Mouse (Mus musculus) cerebellum, postnatal 36 days (tissue): ENCODE data around the gene Wfikkn1.
A peak's percentile ranks its signal among the peaks of the same experiment; 100 is the strongest.
"Not testable (repeated sequence)": the region's sequence is repeated elsewhere in the genome, so short reads cannot be mapped to it uniquely, and the experiment has no call there.

Experiments used
- DNase-seq, 2 experiments: peaks; one replicate each; pipeline ENCODE4 v3.0.0; 2021 to 2022; ENCODE audit warnings: mixed read lengths in 2 of 2

Wfikkn1 gene

DNA sequence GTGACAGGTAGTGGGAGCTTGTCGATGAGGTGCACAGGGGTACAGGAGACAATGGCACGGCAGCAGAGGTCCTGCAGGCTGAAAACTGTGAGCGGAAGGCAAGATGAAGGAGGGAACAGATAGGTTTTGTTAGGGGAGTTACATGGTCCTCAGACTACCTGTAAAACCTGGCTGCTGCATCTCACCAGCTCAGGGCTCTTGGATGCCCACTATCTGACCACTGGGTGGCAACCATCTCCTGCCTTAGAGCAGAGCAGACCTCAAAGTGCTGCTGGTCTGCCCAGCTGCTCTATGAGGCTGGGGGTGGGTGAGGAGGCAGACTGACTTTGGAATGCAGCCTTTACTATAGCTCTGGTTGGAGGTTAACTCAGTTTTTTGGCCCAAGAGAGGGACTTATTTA is 3.2 kb upstream of the Wfikkn1 start:
- no peak for DNase-seq

DNA sequence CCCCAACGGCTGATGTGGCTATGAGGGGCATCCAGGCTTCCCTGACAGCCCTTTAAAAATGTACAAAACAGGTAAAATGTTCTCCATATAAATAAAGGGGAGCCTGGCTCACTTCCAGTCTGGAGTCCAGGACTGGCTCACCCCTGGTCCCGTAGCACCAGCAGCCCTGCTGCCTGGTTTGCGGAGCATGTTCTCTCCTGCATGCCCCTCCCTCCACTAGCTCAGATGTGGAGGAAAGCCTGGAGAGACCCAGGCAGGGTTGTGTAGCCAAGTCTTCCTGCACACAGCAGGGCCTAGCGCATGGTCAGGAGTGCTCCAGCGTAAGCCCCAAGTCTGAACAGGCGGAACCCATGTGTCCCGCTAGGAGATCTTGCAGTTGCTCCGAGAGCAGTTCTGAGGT is 2.6 kb upstream of the Wfikkn1 start:
- no peak for DNase-seq

DNA sequence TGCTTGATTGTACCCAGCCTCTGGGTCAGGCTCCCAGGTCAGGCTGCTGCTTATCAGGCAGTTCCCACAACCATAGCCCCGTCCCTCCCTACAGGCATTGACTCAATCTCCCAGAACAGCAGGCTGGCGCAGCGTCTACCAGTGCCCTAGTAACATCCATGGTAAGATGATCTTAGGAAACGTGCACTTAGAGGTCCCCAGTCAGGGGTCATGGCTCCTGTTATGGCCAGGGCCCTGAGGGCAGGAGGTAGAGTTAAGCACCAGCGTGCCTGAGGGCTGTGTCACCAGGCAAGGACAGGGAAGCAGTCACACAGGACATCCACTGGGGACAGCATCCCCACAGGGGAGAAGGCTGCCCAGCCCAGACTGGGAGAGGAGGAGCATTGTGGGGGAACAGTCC is 1.6 kb upstream of the Wfikkn1 start:
- DNase-seq, result no peak

DNA sequence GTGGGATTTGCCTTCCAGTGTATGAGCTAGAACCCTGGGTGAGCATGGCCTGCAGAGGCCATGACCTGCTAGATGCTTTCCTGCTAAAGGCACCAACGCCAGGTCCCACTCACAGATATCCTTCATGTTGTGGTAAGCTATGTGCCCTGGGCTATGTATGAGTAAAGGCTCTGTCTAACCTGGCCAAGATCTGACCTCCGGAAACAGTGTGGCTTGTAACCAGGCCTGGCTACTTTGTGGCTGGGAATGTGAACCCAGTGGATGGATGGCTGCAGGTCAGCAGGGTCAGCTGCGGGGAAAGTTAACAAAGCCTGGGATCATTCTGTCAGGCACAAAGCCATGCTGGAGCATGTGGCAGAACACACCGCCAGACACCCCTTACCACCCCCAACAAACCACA is 1.0 kb upstream of the Wfikkn1 start:
- DNase-seq, result no peak

DNA sequence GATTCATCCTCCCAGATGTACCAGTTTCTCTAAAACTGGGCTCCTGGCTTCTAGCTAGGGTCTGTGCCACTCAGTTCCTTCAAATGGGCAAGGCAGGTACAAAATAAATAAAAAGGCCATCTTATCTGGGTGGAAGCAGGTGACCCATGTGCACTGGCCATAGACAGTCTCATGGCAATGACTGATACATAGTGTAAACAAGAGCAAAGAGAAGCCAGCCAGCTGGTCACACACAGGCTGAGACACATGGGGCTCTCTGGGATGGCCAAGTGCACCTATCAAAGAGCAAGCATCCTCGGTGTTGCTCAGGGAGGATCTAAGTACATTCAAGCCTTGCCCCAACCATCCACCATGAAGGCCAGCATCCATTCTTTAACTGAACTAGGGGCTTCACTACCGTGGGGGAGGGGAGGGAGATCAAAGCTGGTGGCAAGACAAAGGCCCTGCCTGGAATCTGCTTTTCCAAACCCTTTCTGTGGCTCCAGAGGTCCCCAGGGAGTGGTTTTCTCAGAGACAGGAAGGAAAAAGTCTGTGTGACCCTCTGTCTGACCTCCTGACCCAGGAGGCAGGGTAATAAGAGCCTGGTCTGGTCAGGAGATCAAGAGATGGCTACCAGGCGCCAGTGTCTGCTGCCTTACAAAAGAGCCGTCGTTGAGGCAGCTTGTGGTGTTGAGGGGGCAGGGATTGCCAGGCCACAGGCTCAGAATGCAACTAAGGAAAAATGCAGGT is 419 bp upstream of the Wfikkn1 start:
- no peak for DNase-seq

DNA sequence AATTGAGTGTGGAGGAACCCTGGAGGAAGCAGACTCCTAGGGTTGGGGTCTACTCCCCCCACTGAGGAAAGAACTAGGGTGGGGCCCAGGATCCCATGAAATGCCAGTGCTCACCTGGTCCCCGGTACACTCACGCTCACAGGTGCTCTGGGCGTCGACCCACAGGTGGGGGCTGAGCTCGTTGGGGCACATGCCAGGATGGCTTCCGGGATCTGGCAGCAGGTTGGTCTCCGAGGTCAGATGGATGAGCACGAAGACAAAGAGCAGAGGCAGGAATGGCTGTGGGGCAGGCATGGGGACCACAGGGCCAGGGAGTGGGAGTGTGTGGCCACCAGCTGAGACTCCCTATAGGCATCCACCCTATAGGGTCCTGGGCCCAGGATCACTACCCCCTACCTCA is 908 bp downstream of the Wfikkn1 start:
- no peak for DNase-seq

DNA sequence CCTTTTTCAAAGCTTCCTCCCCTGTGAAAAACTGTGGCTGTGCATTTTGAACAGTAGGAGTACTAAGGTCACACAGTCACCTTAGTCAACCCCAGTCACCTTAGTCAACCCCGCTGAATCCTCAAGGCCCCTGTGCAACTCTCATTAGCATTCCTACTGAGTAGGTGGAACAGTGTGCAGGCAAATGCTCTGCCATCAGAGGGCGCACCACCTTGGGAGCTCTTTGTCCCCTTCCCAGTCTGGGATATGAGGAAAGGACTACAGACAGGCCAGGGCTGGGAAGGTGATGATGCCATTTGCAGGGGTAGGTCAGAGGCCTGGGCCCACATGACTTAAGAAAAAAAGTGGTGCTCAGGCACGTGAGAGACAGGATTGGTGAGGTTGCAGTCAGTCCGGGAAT is 1.4 kb downstream of the Wfikkn1 start:
- DNase-seq, result peak in 1 of 2 experiments; percentile 48

DNA sequence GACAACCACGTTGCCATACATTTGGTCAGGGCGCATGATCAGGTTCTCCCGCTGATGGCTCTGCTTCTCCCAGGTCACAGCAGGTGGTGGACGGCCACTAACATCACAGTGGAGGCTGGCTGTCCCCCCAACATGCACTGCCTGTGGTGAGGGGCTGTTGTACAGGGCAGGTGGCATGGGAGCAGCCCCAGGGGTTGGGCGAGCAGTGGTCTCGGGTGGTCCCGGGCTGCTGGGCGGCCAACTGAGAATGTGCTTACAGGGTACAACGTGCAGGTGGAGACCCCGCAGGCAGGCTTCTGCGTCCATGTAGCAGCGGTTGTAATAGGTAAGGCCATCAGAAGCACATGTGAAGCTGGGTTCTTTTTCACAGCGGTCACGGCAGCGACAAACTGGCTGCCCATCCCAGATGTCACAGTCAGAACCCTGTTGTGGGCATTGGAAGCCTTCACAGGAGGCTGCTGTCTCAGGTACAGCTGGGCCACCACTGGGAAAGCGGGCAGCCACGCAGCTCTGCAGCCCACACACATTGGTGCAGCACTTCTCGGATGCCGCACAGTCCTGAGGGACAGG is 2.0 kb downstream of the Wfikkn1 start:
- DNase-seq, result no peak

DNA sequence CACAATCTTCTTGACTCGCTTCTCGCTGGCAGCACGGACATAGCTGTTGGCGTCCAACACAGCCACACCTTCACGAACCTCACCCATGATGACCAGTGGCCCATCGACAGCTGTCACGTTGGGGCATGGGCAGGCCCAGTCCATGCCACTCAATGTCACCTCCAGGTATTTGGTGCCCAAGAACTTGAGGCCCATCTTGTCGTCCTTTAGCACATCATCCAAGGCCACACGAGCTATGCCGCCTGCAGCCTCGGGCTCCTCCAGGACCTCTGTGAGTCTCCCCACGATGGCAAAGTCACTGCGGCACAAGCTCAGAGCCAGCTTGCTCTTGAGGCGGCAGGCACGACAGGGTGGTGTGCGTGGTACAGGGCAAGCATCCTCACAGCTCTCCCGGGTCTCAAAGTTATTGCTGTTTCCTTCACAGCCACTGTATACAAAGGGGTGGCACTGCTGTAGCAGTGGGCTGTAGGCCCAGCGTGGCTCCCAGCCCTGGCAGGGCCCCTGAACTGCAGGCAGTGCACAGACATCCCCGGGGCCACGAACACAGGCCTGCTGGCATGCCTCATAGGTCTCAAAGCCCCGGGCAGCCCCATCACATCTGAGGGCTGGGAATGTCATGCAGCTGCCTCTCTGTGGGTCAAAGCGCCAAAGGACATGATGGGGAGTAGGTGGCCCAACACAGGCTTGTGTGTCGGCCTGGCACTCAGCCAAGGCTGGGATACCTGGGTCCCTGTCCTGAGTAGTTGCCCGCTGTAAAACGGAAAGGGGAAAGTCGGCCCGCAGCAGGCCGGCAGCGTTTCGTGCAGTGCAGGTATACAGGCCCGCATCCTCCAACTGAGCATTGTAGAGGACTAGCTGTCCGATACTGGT is 2.7 kb downstream of the Wfikkn1 start:
- no peak for DNase-seq

DNA sequence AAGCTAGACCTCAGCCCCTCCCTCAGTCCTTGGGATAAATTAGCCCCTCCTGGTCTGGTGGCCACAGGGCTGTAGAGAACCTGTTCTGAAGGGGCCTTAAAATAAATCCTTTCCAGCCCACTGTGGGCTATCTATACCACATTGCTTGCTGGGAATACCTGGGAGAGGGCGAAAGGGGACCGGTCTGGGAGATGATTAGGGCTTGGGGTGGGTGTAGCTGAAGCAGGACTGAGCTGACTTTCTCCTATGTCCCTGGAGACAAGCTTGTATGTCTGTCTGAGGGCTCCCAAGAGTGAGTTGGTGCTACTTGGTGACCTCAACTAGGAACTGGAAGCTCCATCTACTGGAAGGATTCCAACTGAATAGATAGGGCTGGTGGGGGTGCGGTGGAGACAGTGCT is 3.6 kb downstream of the Wfikkn1 start:
- DNase-seq, result no peak

DNA sequence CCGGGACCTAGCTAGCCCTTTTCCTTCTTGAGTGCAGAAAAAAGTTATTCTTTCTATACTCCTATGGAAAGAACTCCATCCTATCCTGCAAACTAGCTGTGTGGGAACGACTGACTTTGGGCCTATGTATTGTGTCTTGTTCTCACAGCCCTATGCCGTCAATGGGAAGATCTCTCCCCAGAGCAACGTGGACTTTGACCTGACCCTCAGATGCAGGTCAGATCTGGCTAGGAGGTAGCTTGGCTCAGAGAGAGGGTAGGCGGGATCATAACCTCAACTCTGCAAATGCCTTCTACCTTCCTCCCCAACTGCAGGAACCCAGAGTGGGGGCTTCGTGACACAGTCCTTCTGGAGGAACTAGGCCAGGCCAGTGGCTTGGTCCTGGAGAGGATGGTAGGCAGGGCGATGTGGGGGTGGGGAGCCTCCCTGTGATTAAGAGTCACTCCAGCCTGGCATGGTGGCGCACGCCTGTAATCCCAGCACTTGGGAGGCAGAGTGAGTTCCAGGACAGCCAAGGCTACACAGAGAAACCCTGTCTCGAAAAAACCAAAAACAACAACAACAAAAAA is 4.2 kb downstream of the Wfikkn1 start:
- DNase-seq, result no peak

DNA sequence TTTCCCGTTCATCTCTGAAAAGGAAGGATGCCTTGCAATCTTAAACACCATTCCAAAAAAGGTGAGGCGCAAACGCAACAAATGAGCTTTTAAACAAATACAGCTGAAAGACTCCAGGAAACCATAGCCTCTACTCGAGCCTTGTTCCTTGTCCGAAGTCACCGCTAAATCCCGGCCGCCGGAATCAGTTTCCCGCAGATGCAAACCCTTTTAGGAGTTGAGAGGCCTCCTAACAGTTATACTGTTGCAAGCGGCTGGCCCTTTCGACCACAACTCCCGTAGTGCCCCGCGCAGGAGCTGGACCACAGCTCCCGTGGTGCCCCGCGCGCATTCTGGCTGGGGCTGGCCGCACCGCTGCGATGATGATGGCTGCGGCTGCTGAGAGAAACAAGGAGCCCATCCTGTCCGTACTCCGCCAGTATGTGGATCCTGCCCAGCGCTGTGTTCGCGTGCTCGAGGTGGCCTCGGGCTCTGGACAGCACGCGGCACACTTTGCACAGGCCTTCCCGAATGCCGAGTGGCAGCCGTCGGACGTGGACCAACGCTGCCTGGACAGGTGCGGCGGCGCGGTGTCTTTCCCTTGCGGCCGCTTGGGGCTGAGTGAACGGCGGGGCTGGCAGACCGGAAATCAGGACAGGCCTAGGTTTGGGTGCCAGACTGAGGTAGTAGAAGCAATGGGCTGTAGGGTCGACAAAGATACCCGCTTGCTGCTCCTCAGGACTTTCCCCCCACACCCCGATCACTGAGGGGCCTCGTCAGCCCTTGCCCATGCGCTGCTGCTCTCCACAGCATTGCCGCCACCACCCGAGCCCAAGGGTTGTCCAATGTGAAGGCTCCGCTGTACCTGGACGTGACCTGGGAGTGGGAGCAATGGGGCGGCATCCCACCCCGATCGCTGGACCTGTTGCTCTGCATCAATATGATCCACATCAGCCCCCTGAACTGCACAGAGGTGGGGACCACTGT is 5.2 kb downstream of the Wfikkn1 start:
- peak; percentile 91 to 92 for DNase-seq

DNA sequence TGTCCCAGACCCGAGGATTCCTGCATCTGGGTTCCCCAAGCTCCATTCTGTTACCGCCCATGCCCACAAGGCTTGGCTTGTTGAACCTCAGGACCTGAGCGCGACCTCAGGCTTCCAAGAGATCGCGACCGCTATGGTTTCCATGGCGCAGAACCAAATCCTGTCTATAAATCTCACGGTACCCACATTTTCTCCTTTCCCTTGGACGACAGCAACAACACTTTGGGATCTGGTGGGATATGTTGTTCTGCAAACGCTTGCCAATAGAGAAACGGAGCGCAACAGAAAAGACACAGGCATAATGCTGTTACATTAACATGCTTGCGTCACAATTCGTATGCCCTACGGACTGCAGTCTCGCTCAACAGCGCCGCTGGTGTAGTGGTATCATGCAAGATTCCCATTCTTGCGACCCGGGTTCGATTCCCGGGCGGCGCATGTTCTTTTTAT is 5.9 kb downstream of the Wfikkn1 start, which contains the start of gene Mettl26:
Gene Mettl26, plus strand, starts transcription at position 354 of the 450 bp plus-strand sequence.
- peak; percentile 91 to 98 for DNase-seq

DNA sequence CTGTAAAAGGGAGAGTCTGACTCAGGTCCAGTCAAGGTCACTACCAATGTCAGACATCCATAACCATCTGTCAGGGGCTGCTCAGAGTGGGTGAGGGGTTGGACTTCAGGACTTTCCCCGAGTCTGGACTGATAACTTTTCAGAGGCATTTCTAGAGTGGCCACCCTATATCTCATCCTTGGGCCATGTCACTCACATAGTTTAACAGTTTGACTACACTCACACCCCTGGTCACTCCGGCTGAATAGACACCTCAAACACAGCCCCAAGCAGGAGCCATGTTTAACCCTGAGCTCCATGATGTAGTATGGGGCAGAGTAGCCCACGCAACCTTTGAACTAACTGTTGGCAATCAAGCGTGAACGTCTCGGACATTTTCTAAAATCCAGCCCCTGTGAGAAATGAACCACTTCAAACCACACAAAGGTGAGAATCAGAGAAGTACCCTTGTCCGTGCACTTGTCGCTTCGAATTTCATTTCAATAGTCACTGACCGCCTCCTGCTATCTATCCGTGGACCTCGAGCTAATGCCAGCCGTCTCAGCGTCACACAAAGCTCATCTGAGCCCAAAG is 6.4 kb downstream of the Wfikkn1 start:
- DNase-seq, result no peak

DNA sequence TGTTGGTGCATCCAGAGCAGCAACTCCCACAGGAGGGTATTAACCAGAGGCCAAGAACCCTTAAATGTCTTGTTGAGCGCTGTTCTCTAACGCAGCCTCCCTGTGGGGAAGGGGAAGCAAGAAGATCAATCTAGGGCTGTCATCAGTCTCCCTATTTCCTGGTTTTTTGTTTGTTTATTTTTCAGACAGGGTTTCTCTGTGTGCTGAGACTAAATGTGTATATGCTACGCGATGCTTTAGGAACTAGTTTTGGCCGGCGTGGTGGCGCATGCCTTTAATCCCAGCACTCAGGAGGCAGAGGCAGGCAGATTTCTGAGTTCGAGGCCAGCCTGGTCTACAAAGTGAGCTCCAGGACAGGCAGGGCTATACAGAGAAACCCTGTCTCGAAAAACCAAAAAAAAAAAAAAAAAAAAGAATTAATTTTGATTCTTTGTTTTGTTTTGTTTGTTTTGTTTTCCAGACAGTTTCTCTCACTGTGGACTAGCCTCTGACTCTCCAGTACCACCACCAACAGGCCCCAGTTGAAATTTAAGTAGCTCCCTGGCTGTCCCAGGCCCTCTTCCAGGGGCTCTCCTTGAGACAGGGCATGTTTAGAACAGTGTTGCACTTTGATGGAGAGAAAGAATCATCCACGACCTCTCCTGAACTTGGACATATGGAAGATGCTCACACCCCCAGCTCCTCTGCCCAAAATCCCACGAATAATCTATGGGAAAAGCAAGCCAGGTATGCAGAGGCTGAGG is 7.1 kb downstream of the Wfikkn1 start:
- no peak for DNase-seq

DNA sequence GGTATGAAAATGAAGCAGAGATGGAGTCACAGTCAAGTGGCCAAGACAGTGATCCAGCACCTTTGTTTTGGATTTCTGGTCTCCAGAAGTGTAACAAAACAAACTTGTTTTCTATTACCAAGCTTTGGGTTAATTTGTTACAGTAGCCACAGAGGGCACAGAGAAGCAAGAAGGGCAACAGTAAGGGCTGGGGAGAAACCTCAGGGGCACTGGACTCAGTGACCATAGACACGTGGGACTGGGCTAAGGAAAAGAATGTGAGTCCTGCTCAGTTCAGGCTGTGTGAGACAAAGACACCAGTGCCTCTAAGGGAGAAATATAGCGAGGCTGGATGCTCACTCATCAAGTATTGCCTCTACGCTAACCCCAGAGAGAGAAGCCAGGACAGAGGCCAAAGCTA is 8.0 kb downstream of the Wfikkn1 start:
- no peak for DNase-seq

DNA sequence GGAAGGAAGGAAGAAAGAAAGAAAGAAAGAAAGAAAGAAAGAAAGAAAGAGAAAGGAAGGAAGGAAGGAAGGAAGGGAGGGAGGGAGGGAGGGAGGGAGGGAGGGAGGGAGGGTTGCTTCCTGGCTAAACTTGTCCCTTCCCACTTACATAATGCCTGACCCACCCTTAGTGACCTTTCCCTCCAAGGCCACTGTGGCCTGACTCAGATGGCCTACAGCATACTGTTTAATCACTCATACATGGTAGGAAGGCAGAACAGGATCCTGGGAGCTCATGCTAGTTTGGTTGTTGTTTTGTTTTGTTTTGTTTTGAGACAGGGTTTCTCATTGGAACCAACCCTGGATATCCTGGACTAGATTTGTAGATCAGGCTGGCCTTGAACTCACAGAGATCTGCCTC is 9.1 kb downstream of the Wfikkn1 start:
- not testable (repeated sequence) for DNase-seq

DNA sequence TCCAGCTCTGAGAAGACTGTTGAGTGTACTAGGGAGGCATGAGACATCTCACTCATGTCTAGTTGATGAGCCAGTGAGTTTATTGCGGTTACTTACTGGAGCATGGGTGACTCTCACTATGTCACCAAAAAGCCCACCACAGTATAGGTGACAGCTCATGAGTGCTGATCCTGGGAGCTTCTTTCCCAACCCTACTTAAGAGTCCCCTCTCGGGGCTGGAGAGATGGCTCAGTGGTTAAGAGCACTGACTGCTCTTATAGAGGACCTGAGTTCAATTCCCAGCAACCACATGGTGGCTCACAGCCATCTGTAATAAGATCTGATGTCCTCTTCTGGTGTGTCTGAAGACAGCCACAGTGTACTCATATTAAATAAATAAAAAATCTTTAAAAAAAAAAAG is 10.7 kb downstream of the Wfikkn1 start:
- DNase-seq, result no peak

DNA sequence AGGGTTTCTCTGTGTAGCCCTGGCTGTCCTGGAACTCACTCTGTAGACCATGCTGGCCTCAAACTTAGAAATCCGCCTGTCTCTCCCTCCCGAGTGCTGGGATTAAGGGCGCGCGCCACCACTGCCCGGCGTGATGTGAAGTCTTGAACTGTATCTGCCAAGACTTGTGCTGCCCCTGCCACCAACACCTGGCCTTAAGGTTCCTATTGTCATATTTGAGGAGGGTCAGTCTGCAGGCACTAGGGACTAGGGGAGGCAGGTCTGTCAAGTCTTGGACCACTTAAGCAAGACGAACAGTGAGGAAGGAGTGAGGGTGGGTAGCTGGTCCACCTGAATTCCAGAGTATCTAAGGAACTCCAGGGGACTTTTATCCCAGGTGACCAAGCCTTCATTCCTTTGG is 11.2 kb downstream of the Wfikkn1 start:
- DNase-seq, result no peak

DNA sequence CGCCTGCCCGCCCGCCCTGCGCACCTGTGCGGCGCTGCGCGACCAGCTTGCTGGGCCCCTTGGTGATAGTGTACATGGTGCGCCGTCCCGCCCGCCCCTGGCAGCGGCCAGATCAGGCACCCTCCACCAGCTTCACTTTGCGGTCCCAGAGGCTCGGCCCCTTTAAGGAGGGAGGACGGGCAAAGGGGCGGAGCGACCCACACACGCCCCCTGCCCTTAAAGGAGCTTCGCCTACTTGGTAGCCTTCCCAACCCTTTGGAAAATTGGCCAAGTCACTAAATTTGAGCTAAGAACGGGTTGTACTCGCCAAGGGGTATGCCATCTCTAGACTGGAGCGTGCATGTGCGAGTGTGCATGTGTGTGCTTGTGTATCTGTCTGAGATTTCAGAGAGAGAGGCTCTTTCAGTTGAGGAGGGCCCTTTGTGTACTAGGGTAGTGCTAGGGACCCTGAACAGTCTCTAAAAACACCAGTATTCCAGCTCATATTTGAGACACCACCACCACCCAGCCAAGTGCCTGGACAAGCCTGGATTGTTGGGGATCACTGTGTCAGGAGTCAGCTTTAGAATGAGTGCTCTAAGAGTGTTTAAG is 12.0 kb downstream of the Wfikkn1 start, which contains the start of gene Mcrip2:
Gene Mcrip2, minus strand, starts transcription at position 164 of the 591 bp plus-strand sequence.
- DNase-seq, result peak; percentile 75 to 78
